Mouse (Mus musculus) cerebellum, adult 2 months (tissue): ENCODE measurements at regions not wholly inside any gene's neighbourhood (a gene's known extent, or its start where the extent isn't known, plus 50 kb on each side); places are given as distances from the start of the nearest gene placed in this dataset.

Experiments used
- DNase-seq, 2 experiments: peaks; one replicate each; pipeline ENCODE4 v3.0.0; 2021
- H3K27ac ChIP-seq: fragments of 200-500 bp; 2 replicates; pipeline ENCODE4 v1.5.1; 2012; ENCODE audit warnings: low read length, control low read depth, inconsistent platforms; ENCODE audit not compliant: insufficient read depth
- H3K27me3 ChIP-seq: fragments of 200-500 bp; 2 replicates; pipeline ENCODE4 v1.6.1; 2012; ENCODE audit warnings: inconsistent platforms, mild to moderate bottlenecking, low read length, moderate library complexity; ENCODE audit not compliant: control insufficient read depth, insufficient read depth
- H3K4me1 ChIP-seq: fragments of 200-500 bp; 2 replicates; pipeline ENCODE4 v1.6.1; 2011; ENCODE audit warnings: low read length; ENCODE audit not compliant: control insufficient read depth, insufficient read depth
- H3K4me3 ChIP-seq: fragments of 200-500 bp; replicated peaks from 2 replicates; pipeline ENCODE3; 2011; ENCODE audit warnings: mild to moderate bottlenecking, low read depth, low read length, control low read depth; ENCODE audit not compliant: insufficient read depth
- CTCF ChIP-seq: fragments of 200-500 bp; IDR thresholded peaks from 2 replicates; pipeline ENCODE4 v1.5.1; 2011; ENCODE audit warnings: low read depth, mild to moderate bottlenecking, control low read depth, low read length, moderate library complexity, borderline replicate concordance; ENCODE audit not compliant: insufficient read depth
- POLR2A ChIP-seq: fragments of 200-500 bp; IDR thresholded peaks from 2 replicates; pipeline ENCODE4 v1.6.1; 2011; ENCODE audit warnings: low read length, control low read depth, borderline replicate concordance; ENCODE audit not compliant: insufficient read depth
- WGBS: fragments of 180-500 bp; shearing (Covaris S2); methylation state at CpG from one replicate; pipeline ENCODE4 v1.1.7; 2018; 5-methylcytosine and 5-hydroxymethylcytosine counted together

DNA sequence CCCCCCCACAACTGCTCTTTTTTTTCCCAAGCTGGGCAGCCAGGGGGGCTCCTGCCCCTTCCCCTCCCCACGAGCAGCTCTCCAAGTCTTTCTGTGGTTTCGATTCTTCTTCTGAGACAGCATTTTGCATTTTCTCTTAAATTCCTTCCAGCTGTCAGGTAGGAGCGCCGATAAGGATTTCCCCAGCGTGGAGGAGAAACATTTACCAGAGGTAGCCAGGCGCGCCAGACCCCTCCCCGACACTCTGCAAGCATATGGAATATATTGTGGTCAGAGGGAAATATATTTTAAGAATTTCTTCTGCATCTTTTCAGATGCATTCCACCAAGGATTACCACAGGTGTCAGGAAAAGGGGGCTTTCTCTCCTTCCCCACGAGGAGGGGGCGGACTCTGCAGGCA is 111.9 kb downstream of the Tbx5 start:
- Histone ChIP-seq H3K4me3 (no peak overlapping the region), H3K27ac (no peak overlapping the region), H3K4me1 (no peaks in the 10 kb centered on the region), H3K27me3 (no peaks in the 10 kb centered on the region)
- DNase-seq = no peak
- WGBS = 74% methylated on average over 10 of the region's 10 CpGs
- no peak for TF ChIP-seq CTCF
- no peak for TF ChIP-seq POLR2A

DNA sequence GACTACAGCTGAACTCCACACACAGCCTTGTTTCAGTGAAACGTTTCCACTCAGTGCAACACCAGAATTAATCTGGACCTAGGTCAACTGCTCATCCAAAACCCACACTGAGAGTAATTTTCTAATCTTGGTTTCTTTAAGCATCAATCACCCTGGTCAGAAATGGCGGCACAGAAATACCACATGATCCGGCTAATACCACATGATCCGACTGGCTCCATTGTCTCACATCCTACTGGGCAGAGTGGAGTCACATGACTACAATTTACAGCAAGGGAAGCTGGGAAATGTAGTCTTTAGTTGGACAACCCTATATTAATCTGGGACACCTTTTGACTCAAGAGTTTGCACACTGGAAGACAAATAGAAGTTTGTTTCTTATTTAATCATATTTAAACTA is 115.9 kb downstream of the Tbx5 start:
- no peak overlapping the region for H3K4me3 ChIP-seq
- TF ChIP-seq POLR2A (no peak), CTCF (no peak)
- no peaks in the 10 kb centered on the region for H3K4me1 ChIP-seq
- H3K27me3 ChIP-seq = no peaks in the 10 kb centered on the region
- no peak for DNase-seq
- 80% methylated on average over 4 of the region's 4 CpGs for WGBS
- no peak overlapping the region for H3K27ac ChIP-seq

- H3K27ac ChIP-seq = no peak overlapping the region
- WGBS = 84% methylated on average over 2 of the region's 2 CpGs
- no peak overlapping the region for H3K4me3 ChIP-seq
- TF ChIP-seq CTCF (no peak), POLR2A (no peak)
- H3K27me3 ChIP-seq = no peaks in the 10 kb centered on the region
- no peak for DNase-seq
- H3K4me1 ChIP-seq = no peaks in the 10 kb centered on the region
Observed at GRCm38 (mm10) chr5:119952085-119952484, 119.6 kb downstream of the Tbx5 start.

DNA sequence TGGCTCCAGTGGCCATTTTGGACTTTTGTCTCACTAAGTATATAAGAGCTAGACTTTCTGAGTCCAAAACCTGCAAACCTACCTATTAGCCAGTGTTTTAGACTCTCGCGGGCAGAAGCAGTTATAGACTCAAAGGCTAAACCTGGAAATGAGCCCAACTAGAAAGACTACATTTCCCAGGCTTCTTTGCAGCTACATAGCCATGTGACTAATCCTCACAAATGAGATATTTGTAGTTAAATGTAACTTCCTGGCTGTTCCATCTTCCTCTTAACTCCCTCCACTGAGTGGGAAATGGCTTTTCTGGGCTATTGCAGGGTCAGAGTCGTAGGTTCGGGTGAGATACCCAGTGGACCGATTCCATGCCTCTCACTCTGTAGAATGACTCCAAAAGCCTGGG is 120.7 kb downstream of the Tbx5 start:
- 85% methylated on average over 5 of the region's 5 CpGs for WGBS
- Histone ChIP-seq H3K27me3 (no peaks in the 10 kb centered on the region), H3K4me3 (no peak overlapping the region), H3K4me1 (no peaks in the 10 kb centered on the region), H3K27ac (no peak overlapping the region)
- TF ChIP-seq CTCF (no peak), POLR2A (no peak)
- no peak for DNase-seq

- DNase-seq = no peak
- Histone ChIP-seq H3K4me1 (no peaks in the 10 kb centered on the region), H3K27ac (no peak overlapping the region), H3K27me3 (no peaks in the 10 kb centered on the region), H3K4me3 (no peak overlapping the region)
- 56% methylated on average over 14 of the region's 14 CpGs for WGBS
- TF ChIP-seq CTCF = no peak
- TF ChIP-seq POLR2A = no peak
Observed at GRCm38 (mm10) chr5:119953811-119954566, 121.5 kb downstream of the Tbx5 start.

DNA sequence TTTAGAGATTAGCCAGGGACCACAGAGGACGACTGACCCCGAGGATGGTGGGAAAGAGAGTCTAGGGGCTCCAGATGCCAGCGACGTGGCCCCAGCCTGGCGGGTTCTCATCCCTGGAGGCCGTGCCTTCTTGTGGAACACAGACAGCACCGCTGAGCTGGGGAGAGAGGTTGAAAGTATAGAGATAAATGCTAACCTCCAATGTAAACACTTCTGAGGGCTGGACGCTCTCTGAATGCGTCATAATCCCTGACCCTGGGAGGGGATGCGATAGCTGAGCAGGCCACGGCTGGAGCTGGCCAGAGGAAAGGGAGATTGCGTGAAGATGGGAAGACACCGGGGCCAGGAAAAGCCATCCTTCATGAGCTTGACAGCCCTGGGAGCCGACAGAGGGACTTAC is 126.5 kb downstream of the Tbx5 start:
- Histone ChIP-seq H3K4me1 (no peaks in the 10 kb centered on the region), H3K27me3 (no peaks in the 10 kb centered on the region), H3K4me3 (no peak overlapping the region), H3K27ac (no peak overlapping the region)
- TF ChIP-seq POLR2A = no peak
- no peak for DNase-seq
- WGBS = 53% methylated on average over 14 of the region's 14 CpGs

DNA sequence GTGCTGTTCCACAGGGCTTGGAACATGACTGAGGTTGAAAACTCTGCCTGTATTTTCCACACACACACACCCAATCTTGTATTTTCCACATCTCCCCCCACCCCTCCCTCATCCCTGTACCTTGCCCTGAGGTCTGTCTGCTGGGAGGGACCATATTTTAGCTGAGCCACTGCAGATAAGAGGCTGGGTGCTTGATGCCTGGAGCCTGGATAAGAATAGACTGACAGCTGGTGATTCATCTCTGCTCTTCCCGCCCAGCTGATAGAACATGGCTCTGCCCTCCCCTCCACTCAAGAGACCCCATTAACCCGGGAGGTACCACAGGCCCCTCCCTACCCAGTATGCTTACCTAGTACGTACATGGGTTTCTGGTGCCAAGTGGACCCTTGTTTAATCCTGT is 132.3 kb downstream of the Tbx5 start:
- Histone ChIP-seq H3K4me1 (no peaks in the 10 kb centered on the region), H3K4me3 (no peak overlapping the region), H3K27me3 (no peaks in the 10 kb centered on the region), H3K27ac (no peak overlapping the region)
- 51% methylated on average over 3 of the region's 3 CpGs for WGBS
- DNase-seq = no peak
- TF ChIP-seq POLR2A = no peak
- TF ChIP-seq CTCF = no peak

GRCm38 (mm10) chr5:119971286-119971685 is 138.8 kb downstream of the Tbx5 start:
- no peak for TF ChIP-seq POLR2A
- no peak for TF ChIP-seq CTCF
- Histone ChIP-seq H3K4me1 (no peaks in the 10 kb centered on the region), H3K27me3 (no peaks in the 10 kb centered on the region), H3K27ac (no peak overlapping the region), H3K4me3 (no peak overlapping the region)
- WGBS = 56% methylated on average over 16 of the region's 16 CpGs
- no peak for DNase-seq
